Mouse (Mus musculus): ENCODE measurements around the gene Bub3. TPM values are rescaled to one million over a fixed set of nuclear protein-coding genes. Genes with fewer than 3 reads are reported as not detected.

The Bub3 gene
- total and polyA plus RNA-seq, 3 experiments: 168 to 321 (median 212) TPM

- Histone ChIP-seq H3K27ac (ENCODE audit: control insufficient read depth, low read depth, low read length) (no peak overlapping the region), H3K27me3 (ENCODE audit: control insufficient read depth in 1 of 2, insufficient read depth in 2 of 2, low read length in 2 of 2) (peaks cover 0 to 1% of the 10 kb centered on the region in 2 experiments; a peak in 1 of 4 replicates), H3K9me3 (replicated peaks; ENCODE audit: insufficient read depth, low read length) (no peaks in the 10 kb centered on the region), H3K36me3 (ENCODE audit: control insufficient read depth in 1 of 2, insufficient read depth in 2 of 2, low read length in 2 of 2) (no peaks in the 10 kb centered on the region), H3K9ac (ENCODE audit: control insufficient read depth, low read depth, low read length, poor library complexity, severe bottlenecking) (no peak overlapping the region), H3K79me2 (ENCODE audit: control insufficient read depth, insufficient read depth, low read length, poor library complexity) (no peaks in the 10 kb centered on the region), H3K4me3 (ENCODE audit: control insufficient read depth in 1 of 2, insufficient read depth in 1 of 2, low read depth in 2 of 2, low read length in 2 of 2) (no peak overlapping the region), H3K4me1 (ENCODE audit: control insufficient read depth in 1 of 2, insufficient read depth in 2 of 2, low read length in 2 of 2) (no peaks in the 10 kb centered on the region)
- TF ChIP-seq MAX (IDR thresholded peaks at IDR 0.05; ENCODE audit: low read length) (no peak), KAT2A (conservative IDR thresholded peaks at IDR 0.05; ENCODE audit: low read depth, low read length) (no peak), MYC (IDR thresholded peaks at IDR 0.05; ENCODE audit: low read depth, low read length) (no peak), USF2 (IDR thresholded peaks at IDR 0.05; ENCODE audit: borderline replicate concordance in 1 of 2, insufficient read depth in 1 of 2, low read depth in 1 of 2, low read length in 2 of 2) (no peak), ELF1 (IDR thresholded peaks at IDR 0.05; ENCODE audit: low read depth, low read length) (no peak), TAL1 (IDR thresholded peaks at IDR 0.05; ENCODE audit: low read length) (no peak), JUND (IDR thresholded peaks at IDR 0.05; ENCODE audit: low read depth, low read length) (no peak), MAZ (IDR thresholded peaks at IDR 0.05; ENCODE audit: low read depth, low read length) (no peak)
- DNase-seq (ENCODE audit: low read depth, low spot score): no peak
These were observed 25.5 kb downstream of the Bub3 start for GRCm38 (mm10) chr7:131585551-131585950.

DNA sequence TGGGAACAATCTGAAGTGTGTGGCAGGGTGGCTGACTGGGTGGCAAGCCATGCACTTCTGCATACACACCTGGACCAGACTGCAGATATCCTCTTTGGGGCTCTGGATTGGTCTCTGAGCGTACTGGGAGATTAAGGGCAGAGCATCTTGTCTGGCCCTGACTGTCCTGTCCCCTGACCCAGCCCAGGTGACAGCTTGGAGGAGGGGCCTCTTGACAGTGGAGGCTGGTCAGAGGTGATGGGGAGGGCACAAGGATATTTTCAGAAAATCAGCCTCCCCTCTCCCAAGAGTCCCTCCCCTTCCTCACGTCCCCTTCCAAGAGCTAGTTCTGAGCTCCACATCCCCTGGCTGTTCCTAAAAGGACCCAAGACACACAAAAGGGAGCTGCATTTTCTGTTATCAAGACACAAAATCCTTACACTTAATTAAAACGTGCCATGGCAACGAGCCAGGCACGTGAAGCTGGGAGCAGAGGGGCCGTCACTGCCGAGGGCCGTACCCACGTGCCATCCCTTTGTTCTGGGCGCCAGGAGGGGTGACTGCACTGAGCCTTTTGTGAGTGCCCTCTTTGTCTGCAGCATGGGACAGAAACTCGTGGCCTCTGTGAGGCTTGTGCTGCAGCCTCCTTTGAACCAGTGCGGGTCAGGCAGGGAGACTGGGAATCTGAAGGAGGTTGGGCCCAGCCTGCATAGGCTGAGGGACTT lies 37.9 kb downstream of the Bub3 start:
- no peak for DNase-seq (ENCODE audit: low read depth, low spot score)
- TF ChIP-seq SMC3 (IDR thresholded peaks at IDR 0.05; ENCODE audit: low read depth, low read length) (no peak), GATA1 (IDR thresholded peaks at IDR 0.05; ENCODE audit: low read depth, low read length) (no peak), MAX (IDR thresholded peaks at IDR 0.05; ENCODE audit: low read length) (no peak), POLR2AphosphoS2 (IDR thresholded peaks at IDR 0.05; ENCODE audit: low read length) (no peak)
- Histone ChIP-seq H3K9me3 (replicated peaks; ENCODE audit: insufficient read depth, low read length) (no peaks in the 10 kb centered on the region), H3K4me3 (ENCODE audit: control insufficient read depth in 1 of 2, insufficient read depth in 1 of 2, low read depth in 2 of 2, low read length in 2 of 2) (no peak overlapping the region), H3K27ac (ENCODE audit: control insufficient read depth, low read depth, low read length) (no peak overlapping the region), H3K36me3 (ENCODE audit: control insufficient read depth in 1 of 2, insufficient read depth in 2 of 2, low read length in 2 of 2) (no peaks in the 10 kb centered on the region), H3K79me2 (ENCODE audit: control insufficient read depth, insufficient read depth, low read length, poor library complexity) (no peaks in the 10 kb centered on the region), H3K9ac (ENCODE audit: control insufficient read depth, low read depth, low read length, poor library complexity, severe bottlenecking) (no peak overlapping the region), H3K27me3 (ENCODE audit: control insufficient read depth in 1 of 2, insufficient read depth in 2 of 2, low read length in 2 of 2) (no peaks in the 10 kb centered on the region), H3K4me1 (ENCODE audit: control insufficient read depth in 1 of 2, insufficient read depth in 2 of 2, low read length in 2 of 2) (no peaks in the 10 kb centered on the region)

DNA sequence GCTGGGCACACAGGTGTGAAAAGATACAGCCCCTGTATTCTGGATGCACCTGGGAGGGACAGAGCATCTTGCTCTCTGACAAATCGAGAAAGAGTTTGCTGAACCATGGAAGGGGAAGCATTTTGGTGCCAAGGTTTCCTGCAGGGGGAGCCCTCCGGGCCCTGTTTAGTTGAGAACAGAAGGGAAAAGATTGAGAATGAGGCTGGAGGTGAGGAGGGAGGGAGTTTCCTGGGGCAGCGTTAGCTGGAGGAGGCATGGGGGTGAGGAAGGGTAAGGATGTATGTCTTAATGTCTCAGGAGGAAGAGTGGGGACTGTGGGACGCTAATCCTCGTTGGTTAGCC lies 38.4 kb downstream of the Bub3 start:
- no peak for TF ChIP-seq POLR2A (IDR thresholded peaks at IDR 0.05; ENCODE audit: control insufficient read depth in 1 of 2, insufficient read depth in 1 of 2, low read depth in 1 of 2, low read length in 2 of 2, poor library complexity in 1 of 2)
- no peak for TF ChIP-seq TCF12 (IDR thresholded peaks at IDR 0.05; ENCODE audit: low read depth, low read length)
- no peak for TF ChIP-seq MYC (IDR thresholded peaks at IDR 0.05; ENCODE audit: low read depth, low read length)
- no peak for TF ChIP-seq CHD1 (IDR thresholded peaks at IDR 0.05; ENCODE audit: low read depth, low read length)
- no peak for DNase-seq (ENCODE audit: low read depth, low spot score)
- Histone ChIP-seq H3K79me2 (ENCODE audit: control insufficient read depth, insufficient read depth, low read length, poor library complexity) (no peaks in the 10 kb centered on the region), H3K9me3 (replicated peaks; ENCODE audit: insufficient read depth, low read length) (no peaks in the 10 kb centered on the region), H3K27ac (ENCODE audit: control insufficient read depth, low read depth, low read length) (no peak overlapping the region), H3K36me3 (ENCODE audit: control insufficient read depth in 1 of 2, insufficient read depth in 2 of 2, low read length in 2 of 2) (no peaks in the 10 kb centered on the region), H3K9ac (ENCODE audit: control insufficient read depth, low read depth, low read length, poor library complexity, severe bottlenecking) (no peak overlapping the region), H3K4me3 (ENCODE audit: control insufficient read depth in 1 of 2, insufficient read depth in 1 of 2, low read depth in 2 of 2, low read length in 2 of 2) (no peak overlapping the region), H3K27me3 (ENCODE audit: control insufficient read depth in 1 of 2, insufficient read depth in 2 of 2, low read length in 2 of 2) (no peaks in the 10 kb centered on the region), H3K4me1 (ENCODE audit: control insufficient read depth in 1 of 2, insufficient read depth in 2 of 2, low read length in 2 of 2) (no peaks in the 10 kb centered on the region)
